Mouse (Mus musculus): ENCODE measurements at regions not wholly inside any gene's neighbourhood (a gene's known extent, or its start where the extent isn't known, plus 50 kb on each side); places are given as distances from the start of the nearest gene placed in this dataset.

GRCm38 (mm10) chr6:7374629-7375028, 180.1 kb upstream of the Tac1 start:
- Histone ChIP-seq H3K9me3 (replicated peaks; ENCODE audit: insufficient read depth, low read length) (no peaks in the 10 kb centered on the region), H3K36me3 (ENCODE audit: control insufficient read depth in 1 of 2, insufficient read depth in 2 of 2, low read length in 2 of 2) (no peaks in the 10 kb centered on the region), H3K79me2 (ENCODE audit: control insufficient read depth, insufficient read depth, low read length, poor library complexity) (no peaks in the 10 kb centered on the region), H3K9ac (ENCODE audit: control insufficient read depth, low read depth, low read length, poor library complexity, severe bottlenecking) (no peak overlapping the region), H3K27me3 (ENCODE audit: control insufficient read depth in 1 of 2, insufficient read depth in 2 of 2, low read length in 2 of 2) (no peaks in the 10 kb centered on the region), H3K4me1 (ENCODE audit: control insufficient read depth in 1 of 2, insufficient read depth in 2 of 2, low read length in 2 of 2) (no peaks in the 10 kb centered on the region), H3K27ac (ENCODE audit: control insufficient read depth, low read depth, low read length) (no peak overlapping the region), H3K4me3 (ENCODE audit: control insufficient read depth in 1 of 2, insufficient read depth in 1 of 2, low read depth in 2 of 2, low read length in 2 of 2) (no peak overlapping the region)
- no peak for TF ChIP-seq TBP (IDR thresholded peaks at IDR 0.05; ENCODE audit: low read depth, low read length)
- no peak for TF ChIP-seq ZMIZ1 (IDR thresholded peaks at IDR 0.05; ENCODE audit: low read depth, low read length)
- TF ChIP-seq ZKSCAN1 (IDR thresholded peaks at IDR 0.05; ENCODE audit: low read depth, low read length): no peak
- no peak for TF ChIP-seq POLR2AphosphoS5 (IDR thresholded peaks at IDR 0.05; ENCODE audit: borderline replicate concordance, low read depth, low read length)
- TF ChIP-seq CTCF (IDR thresholded peaks at IDR 0.05 in 2 of 3, conservative IDR thresholded peaks at IDR 0.05 in 1 of 3; ENCODE audit: control insufficient read depth in 1 of 3, insufficient read depth in 1 of 3, low read depth in 2 of 3, low read length in 3 of 3, poor library complexity in 1 of 3, severe bottlenecking in 1 of 3): no peak
- TF ChIP-seq POLR2AphosphoS2 (IDR thresholded peaks at IDR 0.05; ENCODE audit: low read length): no peak
- no peak for TF ChIP-seq POLR2A (IDR thresholded peaks at IDR 0.05; ENCODE audit: control insufficient read depth in 1 of 2, insufficient read depth in 1 of 2, low read depth in 1 of 2, low read length in 2 of 2, poor library complexity in 1 of 2)
- no peak for TF ChIP-seq EP300 (IDR thresholded peaks at IDR 0.05; ENCODE audit: low read depth in 1 of 2, low read length in 2 of 2)
- TF ChIP-seq CHD2 (IDR thresholded peaks at IDR 0.05; ENCODE audit: low read length): no peak
- DNase-seq (ENCODE audit: low read depth, low spot score): no peak

- H3K27me3 ChIP-seq (ENCODE audit: control insufficient read depth in 1 of 2, insufficient read depth in 2 of 2, low read length in 2 of 2): no peaks in the 10 kb centered on the region
Measured at GRCm38 (mm10) chr6:7375851-7376250, 178.8 kb upstream of the Tac1 start.

GRCm38 (mm10) chr6:7378651-7379050, 176.0 kb upstream of the Tac1 start:
- H3K4me1 ChIP-seq (ENCODE audit: control insufficient read depth in 1 of 2, insufficient read depth in 2 of 2, low read length in 2 of 2): no peaks in the 10 kb centered on the region
- no peak overlapping the region for H3K9ac ChIP-seq (ENCODE audit: control insufficient read depth, low read depth, low read length, poor library complexity, severe bottlenecking)
- no peaks in the 10 kb centered on the region for H3K79me2 ChIP-seq (ENCODE audit: control insufficient read depth, insufficient read depth, low read length, poor library complexity)
- TF ChIP-seq ETS1 (IDR thresholded peaks at IDR 0.05; ENCODE audit: low read depth, low read length) (no peak), SMC3 (IDR thresholded peaks at IDR 0.05; ENCODE audit: low read depth, low read length) (no peak), POLR2AphosphoS5 (IDR thresholded peaks at IDR 0.05; ENCODE audit: borderline replicate concordance, low read depth, low read length) (no peak), CHD1 (IDR thresholded peaks at IDR 0.05; ENCODE audit: low read depth, low read length) (no peak), MAFK (IDR thresholded peaks at IDR 0.05; ENCODE audit: borderline replicate concordance, low read depth, low read length) (no peak), UBTF (IDR thresholded peaks at IDR 0.05; ENCODE audit: borderline replicate concordance, insufficient read depth, low read depth, low read length) (no peak), POLR2A (IDR thresholded peaks at IDR 0.05; ENCODE audit: control insufficient read depth in 1 of 2, insufficient read depth in 1 of 2, low read depth in 1 of 2, low read length in 2 of 2, poor library complexity in 1 of 2) (no peak), BHLHE40 (IDR thresholded peaks at IDR 0.05; ENCODE audit: borderline replicate concordance, low read depth, low read length) (no peak)
- no peaks in the 10 kb centered on the region for H3K36me3 ChIP-seq (ENCODE audit: control insufficient read depth in 1 of 2, insufficient read depth in 2 of 2, low read length in 2 of 2)
- no peaks in the 10 kb centered on the region for H3K9me3 ChIP-seq (replicated peaks; ENCODE audit: insufficient read depth, low read length)
- DNase-seq (ENCODE audit: low read depth, low spot score): no peak
- no peak overlapping the region for H3K27ac ChIP-seq (ENCODE audit: control insufficient read depth, low read depth, low read length)
- no peak overlapping the region for H3K4me3 ChIP-seq (ENCODE audit: control insufficient read depth in 1 of 2, insufficient read depth in 1 of 2, low read depth in 2 of 2, low read length in 2 of 2)
- H3K27me3 ChIP-seq (ENCODE audit: control insufficient read depth in 1 of 2, insufficient read depth in 2 of 2, low read length in 2 of 2): no peaks in the 10 kb centered on the region

More at GRCm38 (mm10) chr6:7375851-7376250, 178.8 kb upstream of the Tac1 start:
- Histone ChIP-seq H3K36me3 (ENCODE audit: control insufficient read depth in 1 of 2, insufficient read depth in 2 of 2, low read length in 2 of 2) (no peaks in the 10 kb centered on the region), H3K4me3 (ENCODE audit: control insufficient read depth in 1 of 2, insufficient read depth in 1 of 2, low read depth in 2 of 2, low read length in 2 of 2) (no peak overlapping the region), H3K4me1 (ENCODE audit: control insufficient read depth in 1 of 2, insufficient read depth in 2 of 2, low read length in 2 of 2) (no peaks in the 10 kb centered on the region), H3K79me2 (ENCODE audit: control insufficient read depth, insufficient read depth, low read length, poor library complexity) (no peaks in the 10 kb centered on the region), H3K9ac (ENCODE audit: control insufficient read depth, low read depth, low read length, poor library complexity, severe bottlenecking) (no peak overlapping the region), H3K9me3 (replicated peaks; ENCODE audit: insufficient read depth, low read length) (no peaks in the 10 kb centered on the region), H3K27ac (ENCODE audit: control insufficient read depth, low read depth, low read length) (no peak overlapping the region)
- no peak for TF ChIP-seq E2F4 (IDR thresholded peaks at IDR 0.05; ENCODE audit: borderline replicate concordance, low read depth, low read length)
- no peak for TF ChIP-seq MEF2A (IDR thresholded peaks at IDR 0.05; ENCODE audit: extremely low read depth, insufficient replicate concordance, low read depth, low read length, poor library complexity, severe bottlenecking)
- no peak for TF ChIP-seq ZKSCAN1 (IDR thresholded peaks at IDR 0.05; ENCODE audit: low read depth, low read length)
- no peak for TF ChIP-seq RAD21 (IDR thresholded peaks at IDR 0.05; ENCODE audit: low read depth, low read length)
- TF ChIP-seq ELF1 (IDR thresholded peaks at IDR 0.05; ENCODE audit: low read depth, low read length): no peak
- no peak for TF ChIP-seq MYC (IDR thresholded peaks at IDR 0.05; ENCODE audit: low read depth, low read length)
- TF ChIP-seq CHD1 (IDR thresholded peaks at IDR 0.05; ENCODE audit: low read depth, low read length): no peak
- DNase-seq (ENCODE audit: low read depth, low spot score): no peak
